Mouse (Mus musculus) layer of hippocampus, postnatal 10 days (tissue): Measurements from ENCODE around the gene St6galnac3. TPM values are rescaled to one million over a fixed set of nuclear protein-coding genes. Genes with fewer than 3 reads are reported as not detected.

Experiments used
- DNase-seq, 2 experiments: peaks; one replicate each; pipeline ENCODE4 v3.0.0; 2021; ENCODE audit warnings: low spot score in 2 of 2
- total RNA-seq, 2 experiments: library from RNA; stranded (reverse); gene quantifications; 2 replicates each; pipeline ENCODE4 v1.2.3; 2021

The St6galnac3 gene
- total RNA-seq, 2 experiments from 2014 or later, result 22.3 to 24.9 TPM

DNA sequence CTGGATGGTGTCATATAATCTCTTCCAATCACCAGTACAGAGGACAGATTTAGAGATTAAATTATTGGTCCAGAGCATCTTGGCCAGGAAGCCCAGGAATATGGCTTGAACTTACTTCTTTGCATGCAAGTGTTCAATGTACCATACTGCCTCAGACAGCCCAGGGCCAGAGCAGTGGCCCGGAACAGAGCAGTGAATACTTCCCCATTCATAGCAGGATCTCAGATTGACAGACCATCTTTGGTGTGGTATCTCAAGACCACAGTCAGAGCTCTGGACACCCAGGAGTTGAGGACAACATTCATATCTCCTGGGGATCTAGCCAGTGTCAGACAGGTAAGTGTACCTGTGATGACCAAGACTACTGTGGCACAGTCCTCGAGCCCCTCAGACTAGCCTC is 476.1 kb downstream of the St6galnac3 start:
- no peak for DNase-seq

GRCm38 (mm10) chr3:153248029-153248428 is 476.9 kb downstream of the St6galnac3 start:
- peak in 1 of 2 experiments; percentile 41 for DNase-seq

- no peak for DNase-seq
Measured at GRCm38 (mm10) chr3:153242524-153242923, 482.4 kb downstream of the St6galnac3 start.

DNA sequence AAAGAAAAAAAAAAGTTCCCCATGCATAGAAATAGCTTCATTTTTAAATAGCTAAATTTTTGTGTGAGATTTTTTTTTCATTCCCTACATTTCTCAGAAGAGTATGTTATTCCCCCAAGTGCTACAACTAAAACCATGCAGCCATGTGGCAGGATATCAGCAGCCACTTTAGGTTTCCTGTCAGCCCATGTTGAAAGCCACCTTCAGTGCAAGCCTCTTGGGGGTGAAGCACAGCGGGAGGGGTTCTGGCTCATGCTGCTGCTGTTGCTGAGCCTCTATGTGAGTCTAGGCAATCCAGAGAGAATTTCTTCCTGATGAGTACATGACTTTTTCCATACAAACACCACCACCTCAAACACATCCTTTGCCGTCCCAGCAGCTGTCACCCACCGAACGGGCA is 483.8 kb downstream of the St6galnac3 start:
- no peak for DNase-seq

DNA sequence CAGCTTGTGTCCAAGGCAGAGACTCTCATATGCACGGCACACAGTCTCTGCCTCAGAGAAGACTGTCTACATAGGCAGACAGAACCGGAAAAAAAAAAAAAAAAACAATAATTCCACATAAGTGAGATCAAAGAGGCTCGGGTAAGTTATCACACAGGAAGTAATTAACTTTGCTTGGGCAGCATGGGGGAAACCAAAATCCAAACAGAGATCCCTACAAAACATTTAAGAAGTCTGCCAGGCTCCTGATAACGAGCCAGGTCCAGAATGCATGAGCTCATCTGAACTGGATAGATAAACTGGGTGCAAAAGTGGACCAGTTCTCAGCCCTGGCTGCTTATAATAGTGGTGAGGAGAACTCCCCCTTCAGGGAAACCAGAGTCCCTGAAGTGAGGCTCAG is 484.6 kb downstream of the St6galnac3 start:
- no peak for DNase-seq

GRCm38 (mm10) chr3:153238381-153238780 is 486.6 kb downstream of the St6galnac3 start:
- no peak for DNase-seq

- no peak for DNase-seq
Measured at GRCm38 (mm10) chr3:153236262-153236661, 488.7 kb downstream of the St6galnac3 start.

GRCm38 (mm10) chr3:153222611-153223402 is 502.2 kb downstream of the St6galnac3 start:
- DNase-seq, result no peak

- no peak for DNase-seq
Measured at GRCm38 (mm10) chr3:153219391-153219790, 505.6 kb downstream of the St6galnac3 start.

DNA sequence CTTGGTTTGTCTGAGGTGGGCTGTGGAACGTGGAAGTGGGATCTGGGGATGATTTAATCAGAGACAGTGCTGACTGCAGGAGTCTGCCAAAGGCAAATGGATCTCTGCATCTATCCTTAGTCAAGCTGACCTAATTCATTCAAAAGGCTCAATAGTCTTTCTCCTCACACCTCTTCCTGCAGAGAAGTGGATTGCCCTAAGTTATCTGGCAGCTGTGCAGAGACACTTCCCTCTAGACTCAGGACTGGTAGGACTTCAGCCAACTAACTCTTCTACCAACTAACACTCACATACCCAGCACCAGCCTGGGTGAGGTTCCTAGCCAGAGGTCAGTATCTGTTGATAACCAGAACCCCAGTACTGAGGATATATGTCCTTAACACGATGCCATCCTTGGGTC is 516.8 kb downstream of the St6galnac3 start:
- DNase-seq, result no peak

GRCm38 (mm10) chr3:153204046-153204445 is 520.9 kb downstream of the St6galnac3 start:
- no peak for DNase-seq

GRCm38 (mm10) chr3:153201835-153202234 is 523.1 kb downstream of the St6galnac3 start:
- DNase-seq, result no peak

DNA sequence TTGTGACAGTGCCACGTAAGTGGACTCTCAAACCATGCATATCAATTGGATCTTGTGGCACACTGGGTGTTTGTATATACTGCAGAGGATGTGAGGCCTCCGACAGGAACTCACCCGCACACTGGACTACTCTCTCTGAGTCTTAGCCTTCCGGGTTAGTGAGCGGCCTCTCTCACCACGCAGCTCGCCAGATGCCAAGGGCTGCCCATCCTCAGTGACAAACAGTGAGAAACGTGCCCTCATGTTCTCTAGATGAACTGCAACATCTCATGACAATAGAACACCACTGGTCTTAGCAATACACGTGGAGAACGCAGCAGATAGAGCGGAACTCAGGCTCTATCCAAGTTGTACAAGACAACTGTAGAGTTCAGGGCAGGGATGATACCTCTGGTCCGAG is 524.2 kb downstream of the St6galnac3 start:
- no peak for DNase-seq

GRCm38 (mm10) chr3:153200076-153200475 is 524.9 kb downstream of the St6galnac3 start:
- DNase-seq, result no peak

- DNase-seq, result peak in 1 of 2 experiments; percentile 19
Measured at GRCm38 (mm10) chr3:153199251-153199650, 525.7 kb downstream of the St6galnac3 start.

- no peak for DNase-seq
Measured at GRCm38 (mm10) chr3:153198514-153198913, 526.5 kb downstream of the St6galnac3 start.

- no peak for DNase-seq
Measured at GRCm38 (mm10) chr3:153193025-153193424, 531.9 kb downstream of the St6galnac3 start.

- no peak for DNase-seq
Measured at GRCm38 (mm10) chr3:153190742-153191141, 534.2 kb downstream of the St6galnac3 start.

- DNase-seq, result no peak
Measured at GRCm38 (mm10) chr3:153189685-153190467, 535.1 kb downstream of the St6galnac3 start.

DNA sequence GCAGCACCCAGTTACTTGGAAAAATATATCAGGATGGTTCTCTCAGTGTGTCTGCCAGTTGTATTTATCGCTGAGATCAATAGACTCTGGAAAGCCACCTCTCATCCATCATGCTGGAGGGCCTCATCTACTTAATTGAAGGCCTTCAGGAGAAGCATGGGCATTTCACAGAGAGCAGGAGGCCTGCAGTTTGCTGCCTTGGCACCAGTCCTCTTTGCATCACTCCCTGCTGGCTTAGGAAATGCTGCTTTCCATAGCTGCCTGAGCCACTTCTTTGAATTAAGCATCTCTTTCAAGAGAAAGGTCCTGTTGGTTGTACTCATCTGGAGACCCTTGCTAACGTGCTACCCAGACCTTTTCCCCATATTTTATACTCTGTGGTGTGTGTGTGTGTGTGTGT is 536.8 kb downstream of the St6galnac3 start:
- DNase-seq, result no peak

- DNase-seq, result no peak
Measured at GRCm38 (mm10) chr3:153185117-153185516, 539.9 kb downstream of the St6galnac3 start.

DNA sequence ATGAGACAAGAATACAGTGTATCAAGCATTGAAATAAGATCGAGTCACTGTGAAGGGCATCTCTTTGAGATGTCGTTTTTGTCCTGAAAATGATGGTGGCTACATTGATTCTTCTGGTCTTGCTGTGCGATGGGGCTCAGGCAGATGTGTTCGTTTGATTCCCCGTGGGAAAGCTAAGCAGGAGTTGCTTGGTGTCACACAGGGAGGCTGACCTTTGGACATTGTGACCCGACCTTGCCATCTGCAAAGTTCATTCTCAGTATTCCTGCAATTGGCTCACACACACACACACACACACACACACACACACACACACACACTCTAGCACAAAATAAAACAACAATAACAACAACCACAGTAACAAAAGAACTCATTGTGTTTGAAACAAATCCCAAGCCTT is 543.7 kb downstream of the St6galnac3 start:
- no peak for DNase-seq
